Mouse (Mus musculus): Measurements from ENCODE around the gene 1500011B03Rik.
"Not testable (repeated sequence)": the region's sequence is repeated elsewhere in the genome, so short reads cannot be mapped to it uniquely, and the experiment has no call there.

DNA sequence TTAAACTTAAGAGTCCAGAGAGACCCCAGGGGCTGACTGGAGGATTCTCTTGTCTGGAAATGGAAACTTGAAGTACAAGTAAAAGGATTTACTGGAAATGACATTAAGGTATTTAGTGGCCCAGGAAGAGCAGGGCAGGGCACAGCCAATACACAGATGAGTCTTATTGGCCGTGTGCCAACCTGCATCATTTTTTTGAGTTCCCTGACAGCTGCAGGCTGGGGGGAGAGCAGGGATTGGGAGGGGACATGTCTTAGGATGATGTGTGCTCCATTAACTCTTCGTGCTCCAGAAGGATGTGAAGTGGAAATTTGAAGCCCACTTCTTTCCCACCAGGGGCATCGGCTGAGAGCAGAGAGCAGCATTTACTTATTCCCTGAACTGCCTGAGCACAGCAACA is 18.9 kb upstream of the 1500011B03Rik start:
- not testable (repeated sequence) for TF ChIP-seq POLR2A (IDR thresholded peaks at IDR 0.05; ENCODE audit: borderline replicate concordance, low read depth, low read length); CTCF (IDR thresholded peaks at IDR 0.05; ENCODE audit: low read depth, low read length)
